Mouse (Mus musculus) midbrain, embryonic 11.5 days (tissue): ENCODE results near the gene Ldlrad3. TPM values are rescaled to one million over a fixed set of nuclear protein-coding genes. Genes with fewer than 3 reads are reported as not detected.
A peak's percentile ranks its signal among the peaks of the same experiment; 100 is the strongest.

Source experiments
- ATAC-seq: fragments of 200-750 bp; cut with Nextera tagmentation; 2 replicates; pipeline ENCODE4 v1.8.0; 2017; ENCODE audit warnings: moderate TSS enrichment, moderate library complexity; ENCODE audit not compliant: low FRiP score
- DNase-seq: peaks from one replicate; pipeline ENCODE4 v3.0.0; 2015; ENCODE audit warnings: low spot score; ENCODE audit errors: missing footprints
- H3K27ac ChIP-seq: fragments of 300-500 bp; sonication (generic); 2 replicates; pipeline ENCODE4 v1.5.1; 2014; ENCODE audit warnings: low read depth, low read length
- H3K27me3 ChIP-seq: fragments of 300-500 bp; sonication (generic); 2 replicates; pipeline ENCODE4 v1.6.1; 2014; ENCODE audit warnings: mild to moderate bottlenecking, low read length, moderate library complexity, mixed read lengths; ENCODE audit not compliant: control insufficient read depth, insufficient read depth
- H3K36me3 ChIP-seq: fragments of 300-500 bp; sonication (generic); 2 replicates; pipeline ENCODE4 v1.6.1; 2014; ENCODE audit warnings: mild to moderate bottlenecking, low read length, moderate library complexity, mixed read lengths; ENCODE audit not compliant: control insufficient read depth, insufficient read depth
- H3K4me1 ChIP-seq: fragments of 300-500 bp; sonication (generic); 2 replicates; pipeline ENCODE4 v1.6.1; 2014; ENCODE audit warnings: low read length; ENCODE audit not compliant: control insufficient read depth, insufficient read depth
- H3K4me2 ChIP-seq: fragments of 300-500 bp; sonication (generic); 2 replicates; pipeline ENCODE4 v1.6.1; 2014; ENCODE audit warnings: mild to moderate bottlenecking, moderate library complexity
- H3K4me3 ChIP-seq: fragments of 300-500 bp; sonication (generic); 2 replicates; pipeline ENCODE4 v1.5.1; 2014; ENCODE audit warnings: low read depth, low read length
- H3K9ac ChIP-seq: fragments of 300-500 bp; sonication (generic); 2 replicates; pipeline ENCODE4 v1.6.1; 2014; ENCODE audit warnings: low read length
- H3K9me3 ChIP-seq: fragments of 300-500 bp; sonication (generic); 2 replicates; pipeline ENCODE4 v1.6.1; 2016; ENCODE audit warnings: low read length; ENCODE audit not compliant: control insufficient read depth
- WGBS: fragments of 180-500 bp; shearing (Covaris S2); extraction: QIAGEN DNeasy Blood & Tissue Kit; methylation state at CpG from one replicate; pipeline ENCODE4 v1.1.7; 2014; 5-methylcytosine and 5-hydroxymethylcytosine counted together
- polyA plus RNA-seq: library from polyadenylated mRNA; unstranded; fragments of >200 nt; fragmentation: Nextera tagmentation; extraction: Ambion mirVana; gene quantifications from 2 replicates; pipeline ENCODE4 v1.2.1, GENCODE M21; 2014

The Ldlrad3 gene
- polyA plus RNA-seq, 1 experiment from 2014 or later, result 53.1 TPM

DNA sequence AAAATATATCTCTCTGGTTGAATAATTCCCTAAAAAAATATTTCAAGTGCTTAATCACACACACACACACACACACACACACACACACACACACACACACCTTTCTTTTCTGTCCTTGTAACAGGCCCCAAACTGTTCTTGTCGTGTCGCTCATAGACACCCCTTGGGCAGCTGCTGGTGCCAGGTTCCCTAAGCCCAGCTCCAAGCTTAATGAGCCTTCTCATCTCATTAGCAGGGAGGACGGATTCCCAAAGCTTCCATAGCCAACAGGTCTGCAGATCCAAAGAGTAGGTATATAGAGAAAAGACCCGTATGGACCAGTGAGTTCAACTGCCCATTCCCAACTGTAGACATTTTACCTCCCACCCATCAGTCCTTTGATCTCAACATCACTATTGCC lies 13.7 kb downstream of the Ldlrad3 start:
- Histone ChIP-seq H3K4me2 (no peak overlapping the region), H3K27ac (no peak overlapping the region), H3K4me3 (no peak overlapping the region), H3K4me1 (no peaks in the 10 kb centered on the region), H3K36me3 (no peaks in the 10 kb centered on the region), H3K9me3 (no peaks in the 10 kb centered on the region), H3K27me3 (no peaks in the 10 kb centered on the region), H3K9ac (no peak overlapping the region)
- DNase-seq, result no peak
- no peak for ATAC-seq
- 87% methylated on average over 4 of the region's 4 CpGs for WGBS

DNA sequence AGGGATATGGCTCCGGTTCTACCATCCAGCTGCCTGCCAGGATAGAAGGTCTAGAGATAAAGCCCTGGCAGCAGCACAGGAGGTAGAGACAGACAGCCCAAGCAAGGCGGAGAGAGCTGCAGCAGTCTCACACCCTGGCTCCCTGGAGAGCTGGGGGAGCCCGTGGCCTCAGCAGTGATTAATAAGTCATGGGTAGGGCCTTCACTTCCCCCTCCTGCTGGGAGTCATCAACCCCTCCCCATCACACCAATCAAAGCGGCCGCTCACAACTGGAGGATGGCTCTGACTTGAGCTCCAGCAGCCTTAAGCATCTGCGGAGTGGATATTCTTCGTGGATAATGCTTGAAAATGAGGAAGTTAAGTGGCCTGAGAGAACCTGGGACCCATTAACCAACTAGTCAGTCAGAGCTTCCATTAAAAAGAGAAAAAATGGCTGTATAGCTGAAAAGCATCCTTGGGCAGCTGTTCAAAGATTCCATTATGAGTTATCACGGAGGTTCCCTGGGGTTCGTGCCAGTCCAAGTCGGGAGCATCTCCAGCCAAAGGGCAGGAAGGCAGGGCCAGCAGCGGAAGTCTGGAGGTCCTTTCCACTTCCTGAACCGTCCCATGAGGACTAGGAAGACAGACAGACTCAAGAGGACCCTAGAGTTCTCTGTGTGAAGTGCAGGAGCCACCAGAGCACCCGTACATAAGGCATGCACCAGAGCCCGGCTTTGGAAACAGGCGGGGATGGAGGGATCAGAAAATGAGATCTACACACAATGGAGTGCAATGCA lies 19.4 kb downstream of the Ldlrad3 start:
- ATAC-seq (peak; percentile 54; the same call in 1 of the 2 replicates), DNase-seq (no peak)
- H3K9me3 ChIP-seq, result no peaks in the 10 kb centered on the region; the same call in 1 of the 2 replicates
- no peak overlapping the region for H3K9ac ChIP-seq
- H3K27ac ChIP-seq, result peak overlapping the region; percentile 47; the same call in 1 of the 2 replicates
- peaks cover 9% of the 10 kb centered on the region for H3K4me1 ChIP-seq
- no peak overlapping the region for H3K4me2 ChIP-seq
- 57% methylated on average over 15 of the region's 15 CpGs for WGBS
- no peaks in the 10 kb centered on the region for H3K27me3 ChIP-seq
- no peaks in the 10 kb centered on the region for H3K36me3 ChIP-seq
- H3K4me3 ChIP-seq, result no peak overlapping the region

DNA sequence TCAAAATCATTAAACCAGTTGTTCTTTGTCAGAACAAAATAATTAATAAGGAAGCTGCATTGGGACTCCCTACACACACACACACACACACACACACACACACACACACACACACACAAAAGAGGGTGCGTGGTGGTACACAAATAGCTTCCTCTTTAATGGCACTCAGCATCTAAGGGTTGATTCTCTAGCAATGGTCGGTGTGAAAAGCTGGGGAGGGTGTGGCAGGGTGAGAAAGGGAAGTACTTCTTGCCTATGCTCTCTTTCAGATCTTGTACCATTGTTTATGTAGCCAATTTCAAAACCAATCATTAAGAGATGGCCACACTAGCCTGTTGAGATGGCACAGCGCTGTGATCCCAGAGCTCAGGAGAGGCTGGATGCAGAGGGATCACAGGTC lies 23.1 kb downstream of the Ldlrad3 start:
- Histone ChIP-seq H3K27me3 (no peaks in the 10 kb centered on the region), H3K4me3 (no peak overlapping the region), H3K27ac (no peak overlapping the region), H3K9ac (no peak overlapping the region), H3K4me1 (peaks cover 9% of the 10 kb centered on the region), H3K36me3 (no peaks in the 10 kb centered on the region), H3K4me2 (no peak overlapping the region), H3K9me3 (no peaks in the 10 kb centered on the region; the same call in 1 of the 2 replicates)
- ATAC-seq (no peak), DNase-seq (no peak)
- 90% methylated on average over 3 of the region's 3 CpGs for WGBS

DNA sequence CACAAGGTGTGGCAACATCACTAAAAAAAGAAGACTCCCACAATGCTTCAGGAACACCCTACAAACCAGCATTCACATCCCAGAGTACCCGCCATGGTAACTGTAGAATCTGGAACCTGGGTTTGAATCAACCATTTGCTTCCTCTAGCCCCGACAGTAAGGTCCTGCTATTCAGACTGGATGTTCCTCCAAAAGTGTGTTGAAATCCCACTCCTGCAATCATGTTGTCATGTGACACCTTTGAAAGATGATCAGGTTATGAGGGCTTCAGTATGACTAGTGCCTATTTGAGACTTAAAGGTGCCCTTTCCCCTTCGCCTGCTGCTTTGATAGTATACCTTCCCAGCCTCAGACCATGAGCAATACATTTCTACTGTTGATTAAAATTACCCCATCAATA lies 28.6 kb downstream of the Ldlrad3 start:
- Histone ChIP-seq H3K4me1 (no peaks in the 10 kb centered on the region), H3K9ac (no peak overlapping the region), H3K9me3 (no peaks in the 10 kb centered on the region; the same call in 1 of the 2 replicates), H3K36me3 (no peaks in the 10 kb centered on the region), H3K4me3 (no peak overlapping the region), H3K27me3 (no peaks in the 10 kb centered on the region), H3K4me2 (no peak overlapping the region), H3K27ac (no peak overlapping the region)
- no peak for ATAC-seq
- 92% methylated on average over 3 of the region's 3 CpGs for WGBS
- DNase-seq, result no peak

DNA sequence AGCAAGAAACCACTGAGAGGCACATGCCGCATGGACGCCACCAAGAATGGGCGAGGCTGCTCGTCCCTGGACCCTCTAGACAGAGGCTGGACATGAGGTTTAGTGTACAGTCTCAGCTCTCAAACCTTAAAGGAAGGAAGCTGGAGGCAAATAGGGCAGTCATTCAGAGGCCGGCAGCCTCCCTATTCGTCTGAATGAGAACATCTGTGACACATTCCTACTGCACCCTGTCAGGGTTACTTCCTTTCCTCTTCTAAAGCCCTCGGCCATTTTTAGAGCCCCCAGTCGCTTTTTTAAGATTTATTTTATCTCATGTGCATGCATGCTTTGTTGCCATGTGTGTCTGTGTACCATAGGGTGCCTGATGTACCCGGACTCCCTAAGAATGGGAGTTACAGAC lies 29.2 kb downstream of the Ldlrad3 start:
- Histone ChIP-seq H3K4me2 (no peak overlapping the region), H3K27me3 (no peaks in the 10 kb centered on the region), H3K27ac (no peak overlapping the region), H3K36me3 (no peaks in the 10 kb centered on the region), H3K9ac (no peak overlapping the region), H3K4me1 (no peaks in the 10 kb centered on the region), H3K4me3 (no peak overlapping the region), H3K9me3 (no peaks in the 10 kb centered on the region)
- WGBS, result 90% methylated on average over 9 of the region's 9 CpGs
- ATAC-seq (no peak), DNase-seq (no peak)

DNA sequence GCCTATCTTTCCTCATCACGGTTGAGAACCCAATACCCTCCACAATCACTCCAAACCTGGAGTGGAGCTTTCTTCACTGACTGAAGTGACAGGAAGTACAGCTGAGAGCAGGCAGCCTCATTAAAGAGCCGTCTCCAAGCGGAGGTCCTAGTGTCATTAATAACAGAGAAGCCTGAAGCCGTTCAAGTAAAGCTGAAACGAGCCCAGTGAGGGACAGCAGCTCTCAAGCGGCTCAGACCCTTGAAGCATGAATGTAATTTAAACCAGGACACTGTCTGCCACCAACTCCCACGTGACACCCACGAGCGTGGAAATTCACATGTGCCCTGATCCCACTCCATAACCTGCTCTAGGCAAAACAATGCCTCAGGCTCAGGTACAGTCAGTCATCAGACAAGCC lies 29.7 kb downstream of the Ldlrad3 start:
- no peak overlapping the region for H3K27ac ChIP-seq

DNA sequence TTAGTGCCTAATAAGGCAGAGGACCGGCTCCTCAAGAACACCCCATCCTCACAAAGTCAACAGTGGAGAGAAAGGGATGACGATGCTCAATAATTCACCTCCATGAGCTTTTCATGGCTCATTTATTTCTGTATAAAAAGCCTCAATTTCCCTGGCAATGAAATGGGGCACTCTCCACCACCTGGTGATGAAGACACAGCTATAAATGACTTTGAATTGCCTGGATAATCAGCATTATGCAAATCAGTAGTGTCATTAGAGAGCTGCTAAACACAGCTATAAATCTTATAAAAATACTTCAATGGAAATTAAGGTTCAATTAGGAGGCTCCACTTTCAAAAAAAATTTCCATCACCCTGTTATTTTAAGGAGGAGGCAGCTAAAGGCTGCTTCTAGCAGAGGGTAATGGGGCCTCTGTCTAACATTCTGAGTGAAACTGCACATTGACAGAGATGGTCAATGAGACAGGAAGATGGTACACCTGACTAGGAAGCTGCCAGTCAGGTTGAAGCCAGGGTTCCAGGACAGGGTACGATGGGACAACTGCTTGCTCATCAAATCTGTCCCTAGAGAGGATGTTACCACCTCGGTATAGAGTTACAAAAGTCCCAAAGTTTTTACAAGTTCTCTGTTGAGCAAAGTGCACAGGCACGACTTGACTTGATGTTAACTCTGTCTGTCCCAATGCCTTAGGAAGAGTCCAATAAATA lies 30.7 kb downstream of the Ldlrad3 start:
- DNase-seq (no peak), ATAC-seq (no peak)
- no peak overlapping the region for H3K4me3 ChIP-seq
- H3K36me3 ChIP-seq, result no peaks in the 10 kb centered on the region
- H3K27ac ChIP-seq, result no peak overlapping the region
- H3K4me2 ChIP-seq, result no peak overlapping the region
- H3K4me1 ChIP-seq, result no peaks in the 10 kb centered on the region
- no peaks in the 10 kb centered on the region for H3K9me3 ChIP-seq
- no peaks in the 10 kb centered on the region for H3K27me3 ChIP-seq
- H3K9ac ChIP-seq, result no peak overlapping the region
- 82% methylated on average over 5 of the region's 5 CpGs for WGBS

More for the DNA sequence above, 29.7 kb downstream of the Ldlrad3 start:
- no peak overlapping the region for H3K4me2 ChIP-seq
- H3K4me1 ChIP-seq, result no peaks in the 10 kb centered on the region
- H3K36me3 ChIP-seq, result no peaks in the 10 kb centered on the region
- no peaks in the 10 kb centered on the region for H3K9me3 ChIP-seq
- no peak for DNase-seq
- 68% methylated on average over 9 of the region's 9 CpGs for WGBS
- H3K9ac ChIP-seq, result no peak overlapping the region
- no peaks in the 10 kb centered on the region for H3K27me3 ChIP-seq
- H3K4me3 ChIP-seq, result no peak overlapping the region
- ATAC-seq, result 0 out of 2 replicates have a peak, but pooled peaks have one; percentile 22

DNA sequence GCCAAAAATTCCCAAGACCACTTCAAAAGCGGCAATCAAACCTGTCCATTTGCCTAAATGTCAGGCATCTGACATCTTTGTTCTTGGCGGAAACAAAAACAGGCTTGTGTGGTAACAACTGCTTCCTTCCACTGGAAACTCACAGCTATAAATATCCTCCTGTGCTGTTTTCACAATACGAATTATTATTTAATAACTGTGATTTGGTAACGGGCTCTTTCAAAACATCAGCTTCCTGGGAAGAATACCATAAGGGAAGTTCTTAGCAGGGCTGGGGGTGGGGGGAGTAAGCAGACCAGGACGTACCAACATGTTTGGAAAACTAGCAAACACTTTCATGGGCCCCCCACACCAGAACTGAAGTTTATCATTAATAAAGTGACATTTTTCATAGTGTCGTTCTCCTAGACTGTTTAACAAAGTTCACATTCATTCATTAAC lies 31.4 kb downstream of the Ldlrad3 start:
- no peaks in the 10 kb centered on the region for H3K4me1 ChIP-seq
- no peak overlapping the region for H3K4me2 ChIP-seq
- DNase-seq (no peak), ATAC-seq (no peak)
- no peak overlapping the region for H3K9ac ChIP-seq
- WGBS, result 88% methylated on average over 6 of the region's 6 CpGs
- H3K36me3 ChIP-seq, result no peaks in the 10 kb centered on the region
- no peak overlapping the region for H3K4me3 ChIP-seq
- H3K27ac ChIP-seq, result no peak overlapping the region
- no peaks in the 10 kb centered on the region for H3K9me3 ChIP-seq
- H3K27me3 ChIP-seq, result no peaks in the 10 kb centered on the region

DNA sequence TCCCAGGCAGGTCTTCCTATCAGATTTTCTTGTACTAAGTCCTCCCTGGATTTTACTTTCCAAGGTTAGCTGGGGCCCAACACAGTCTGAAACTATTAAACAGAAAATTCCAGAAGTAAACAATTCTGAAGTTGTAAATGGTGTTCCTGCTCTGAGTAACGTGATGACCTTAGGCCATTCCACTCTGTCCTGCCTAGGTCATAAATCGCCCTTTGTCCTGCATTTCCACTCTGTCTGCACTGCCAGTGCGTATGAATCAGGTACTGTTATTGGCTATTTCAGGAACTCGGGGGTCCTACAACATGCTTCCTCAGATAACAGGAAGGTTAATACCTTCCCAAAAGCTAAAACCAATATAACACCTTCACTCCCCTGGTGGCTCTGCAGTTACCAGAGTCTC lies 31.9 kb downstream of the Ldlrad3 start:
- H3K27ac ChIP-seq, result no peak overlapping the region
- no peaks in the 10 kb centered on the region for H3K9me3 ChIP-seq
- WGBS, result 88% methylated on average over 4 of the region's 4 CpGs
- no peaks in the 10 kb centered on the region for H3K36me3 ChIP-seq
- ATAC-seq, result no peak
- H3K4me3 ChIP-seq, result no peak overlapping the region
- H3K4me2 ChIP-seq, result no peak overlapping the region
- no peak overlapping the region for H3K9ac ChIP-seq
- H3K4me1 ChIP-seq, result no peaks in the 10 kb centered on the region
- DNase-seq, result no peak
- H3K27me3 ChIP-seq, result no peaks in the 10 kb centered on the region
